Mouse (Mus musculus) forebrain, postnatal 0 days (tissue): ENCODE measurements around the gene Mlf1. TPM values are rescaled to one million over a fixed set of nuclear protein-coding genes. Genes with fewer than 3 reads are reported as not detected.

Source experiments
- ATAC-seq: fragments of 200-750 bp; cut with Nextera tagmentation; 2 replicates; pipeline ENCODE4 v1.8.0; 2017; ENCODE audit warnings: mild to moderate bottlenecking, moderate library complexity
- DNase-seq: peaks from one replicate; pipeline ENCODE4 v3.0.0-alpha.2; 2015
- H3K27ac ChIP-seq: fragments of 300-500 bp; sonication (generic); 2 replicates; pipeline ENCODE4 v1.5.1; 2014; ENCODE audit warnings: low read depth, mild to moderate bottlenecking, antibody characterized with exemption, low read length, moderate library complexity, mixed read lengths
- H3K27me3 ChIP-seq: fragments of 300-500 bp; sonication (generic); 2 replicates; pipeline ENCODE4 v1.6.1; 2014; ENCODE audit warnings: mild to moderate bottlenecking, low read length, mixed read lengths; ENCODE audit not compliant: insufficient read depth
- H3K36me3 ChIP-seq: fragments of 300-500 bp; sonication (generic); 2 replicates; pipeline ENCODE4 v1.6.1; 2014; ENCODE audit warnings: mild to moderate bottlenecking, moderate library complexity; ENCODE audit not compliant: insufficient read depth
- H3K4me1 ChIP-seq: fragments of 300-500 bp; sonication (generic); 2 replicates; pipeline ENCODE4 v1.6.1; 2014; ENCODE audit warnings: antibody characterized with exemption; ENCODE audit not compliant: insufficient read depth
- H3K4me2 ChIP-seq: fragments of 300-500 bp; sonication (generic); 2 replicates; pipeline ENCODE4 v1.6.1; 2014; ENCODE audit warnings: low read depth, mild to moderate bottlenecking, moderate library complexity
- H3K4me3 ChIP-seq: fragments of 300-500 bp; sonication (generic); 2 replicates; pipeline ENCODE4 v1.5.1; 2014; ENCODE audit warnings: low read depth, low read length, mixed read lengths
- H3K9ac ChIP-seq: fragments of 300-500 bp; sonication (generic); 2 replicates; pipeline ENCODE4 v1.6.1; 2014; ENCODE audit warnings: mild to moderate bottlenecking
- H3K9me3 ChIP-seq: fragments of 300-500 bp; sonication (generic); 2 replicates; pipeline ENCODE4 v1.6.1; 2016; ENCODE audit warnings: low read length
- CTCF ChIP-seq: sonication (generic); IDR thresholded peaks from 2 replicates; pipeline ENCODE4 v1.5.1; 2016; ENCODE audit warnings: antibody characterized with exemption, control low read depth, low read depth
- WGBS: fragments of 180-500 bp; shearing (Covaris S2); extraction: QIAGEN DNeasy Blood & Tissue Kit; methylation state at CpG from one replicate; pipeline ENCODE4 v1.1.7; 2014; 5-methylcytosine and 5-hydroxymethylcytosine counted together
- polyA plus RNA-seq: library from polyadenylated mRNA; unstranded; fragments of >200 nt; fragmentation: Nextera tagmentation; extraction: Ambion mirVana; gene quantifications from 2 replicates; pipeline ENCODE4 v1.2.1, GENCODE M21; 2015
- total RNA-seq: library from RNA; depleted of rRNA; stranded (reverse); fragments of >200 nt; gene quantifications from 2 replicates; pipeline ENCODE4 v1.2.3, GENCODE M21; 2014

Gene Mlf1
- total and polyA plus RNA-seq, 2 experiments from 2014 or later, result 13.7 to 21.1 TPM

- 72% methylated on average over 5 of the region's 5 CpGs for WGBS
- no peaks in the 10 kb centered on the region for H3K4me1 ChIP-seq
- ATAC-seq, result no peak
- no peak for TF ChIP-seq CTCF
- peaks cover 6% of the 10 kb centered on the region; the same call in 1 of the 2 replicates for H3K27me3 ChIP-seq
- H3K27ac ChIP-seq, result no peak overlapping the region
- H3K9me3 ChIP-seq, result no peaks in the 10 kb centered on the region
- DNase-seq, result no peak
- H3K4me2 ChIP-seq, result no peak overlapping the region
- no peak overlapping the region for H3K4me3 ChIP-seq
- H3K36me3 ChIP-seq, result no peaks in the 10 kb centered on the region
- no peak overlapping the region for H3K9ac ChIP-seq
These were observed 1.1 kb upstream of the Mlf1 start for GRCm38 (mm10) chr3:67372781-67373180.

DNA sequence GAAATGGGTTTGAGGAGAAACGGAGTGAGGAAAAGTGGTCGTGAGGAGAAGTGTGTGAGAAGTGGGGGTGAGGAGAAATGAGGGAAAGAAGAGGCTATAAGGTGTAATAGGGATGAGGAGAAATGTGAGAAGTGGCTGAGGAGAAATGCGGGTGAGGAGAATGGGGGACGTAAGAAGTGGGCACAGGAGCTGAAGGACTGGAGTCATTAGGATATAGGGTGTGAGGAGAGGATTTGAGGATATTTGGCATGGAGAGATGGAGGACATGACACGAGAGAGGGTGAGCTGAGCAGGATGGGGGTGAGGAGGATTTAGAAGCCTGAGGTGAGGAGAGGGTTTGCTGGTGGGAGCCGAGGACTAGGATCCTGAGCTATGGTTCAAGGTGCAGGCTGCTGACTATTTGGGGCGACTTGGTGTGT is 472 bp downstream of the Mlf1 start:
- H3K4me3 ChIP-seq, result peak overlapping the region; percentile 55
- H3K4me2 ChIP-seq, result peak overlapping the region; percentile 85
- DNase-seq (peak; percentile 1), ATAC-seq (peak; percentile 27)
- peaks cover 6% of the 10 kb centered on the region; the same call in 1 of the 2 replicates for H3K27me3 ChIP-seq
- H3K9ac ChIP-seq, result peak overlapping the region; percentile 53
- 28% methylated on average over 7 of the region's 7 CpGs for WGBS
- H3K4me1 ChIP-seq, result no peaks in the 10 kb centered on the region
- TF ChIP-seq CTCF, result no peak; the same call in 1 of the 2 replicates
- H3K27ac ChIP-seq, result no peak overlapping the region
- H3K9me3 ChIP-seq, result no peaks in the 10 kb centered on the region
- H3K36me3 ChIP-seq, result no peaks in the 10 kb centered on the region

DNA sequence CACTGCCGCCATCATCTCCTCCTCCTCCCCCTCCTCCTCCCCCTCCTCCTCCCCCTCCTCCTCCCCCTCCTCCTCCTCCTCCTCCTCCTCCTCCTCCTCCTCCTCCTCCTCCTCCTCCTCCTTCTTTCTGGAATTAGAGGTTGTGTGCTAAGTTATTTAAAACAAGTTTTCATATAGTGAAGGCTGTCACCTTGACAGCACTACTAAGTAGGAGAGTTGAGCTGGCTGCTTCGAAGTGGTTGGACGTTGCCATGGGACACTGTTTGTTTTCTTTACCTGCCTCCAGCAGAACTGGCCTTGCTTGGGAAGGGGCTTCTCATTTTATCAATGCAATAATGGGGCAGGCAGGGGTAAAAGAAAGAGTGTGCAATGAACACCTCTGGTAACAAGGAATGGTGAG is 1.2 kb downstream of the Mlf1 start, which contains the start of gene Gm17402:
Gene Gm17402 (minus strand): TSS at position 101 of the 400 bp plus-strand sequence.
- no peak for ATAC-seq
- no peaks in the 10 kb centered on the region for H3K9me3 ChIP-seq
- no peaks in the 10 kb centered on the region for H3K4me1 ChIP-seq
- peak within 1 kb of the TSS; percentile 85 for H3K4me2 ChIP-seq
- peak within 1 kb of the TSS; percentile 53 for H3K9ac ChIP-seq
- DNase-seq, result no peak
- no peak within 1 kb of the TSS for H3K27ac ChIP-seq
- H3K36me3 ChIP-seq, result no peaks in the 10 kb centered on the region
- H3K27me3 ChIP-seq, result peaks cover 6% of the 10 kb centered on the region; the same call in 1 of the 2 replicates
- TF ChIP-seq CTCF, result no peak
- WGBS, result 50% methylated on average over 3 of the region's 3 CpGs
- H3K4me3 ChIP-seq, result peak within 1 kb of the TSS; percentile 55

GRCm38 (mm10) chr3:67378215-67378614 is 4.3 kb downstream of the Mlf1 start:
- Histone ChIP-seq H3K9ac (no peak overlapping the region), H3K36me3 (no peaks in the 10 kb centered on the region), H3K27ac (no peak overlapping the region), H3K9me3 (no peaks in the 10 kb centered on the region), H3K4me2 (no peak overlapping the region), H3K27me3 (0 out of 2 replicates have a peak, but pooled peaks cover under 1% of the 10 kb centered on the region), H3K4me3 (no peak overlapping the region), H3K4me1 (no peaks in the 10 kb centered on the region)
- TF ChIP-seq CTCF, result no peak
- DNase-seq (no peak), ATAC-seq (no peak)

GRCm38 (mm10) chr3:67429338-67429998 is 55.6 kb downstream of the Mlf1 start:
- no peak for DNase-seq
- 28% methylated on average over 8 of the region's 8 CpGs for WGBS
- H3K4me2 ChIP-seq, result peak overlapping the region; percentile 83
- no peak overlapping the region for H3K27ac ChIP-seq
- peak overlapping the region; percentile 96 for H3K4me3 ChIP-seq
- peak; percentile 56 for TF ChIP-seq CTCF
- peak overlapping the region; percentile 83 for H3K9ac ChIP-seq
- no peaks in the 10 kb centered on the region for H3K27me3 ChIP-seq
- H3K36me3 ChIP-seq, result peaks cover 19% of the 10 kb centered on the region
- H3K9me3 ChIP-seq, result no peaks in the 10 kb centered on the region
- H3K4me1 ChIP-seq, result peaks cover 8% of the 10 kb centered on the region
- peak; percentile 51 for ATAC-seq

DNA sequence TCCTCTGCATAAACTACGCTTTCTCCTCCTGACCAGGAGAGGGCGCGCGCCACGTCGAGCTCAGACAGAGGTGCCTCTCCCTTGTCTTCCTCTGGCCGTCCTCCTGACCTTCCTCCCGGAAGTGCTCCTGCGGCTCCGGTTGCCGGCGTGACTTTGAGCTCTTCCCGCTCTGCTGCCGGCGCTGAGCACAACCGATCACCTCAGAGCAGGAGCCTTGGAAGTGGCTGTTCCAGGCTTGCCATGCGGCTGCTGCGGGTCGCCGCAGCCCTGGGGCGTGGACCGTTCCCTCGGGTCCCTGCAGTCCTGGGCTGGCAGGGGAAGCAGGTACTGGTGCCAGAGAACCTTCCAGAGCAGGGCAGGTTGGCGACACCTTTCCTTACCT is 56.1 kb downstream of the Mlf1 start, which contains the start of gene Gfm1:
Gene Gfm1 (plus strand): TSS at position 98 of the 382 bp plus-strand sequence.
- Histone ChIP-seq H3K27ac (peak within 1 kb of the TSS; percentile 62; the same call in 1 of the 2 replicates), H3K4me3 (peak within 1 kb of the TSS; percentile 96), H3K36me3 (peaks cover 21% of the 10 kb centered on the region), H3K4me2 (peak within 1 kb of the TSS; percentile 83), H3K27me3 (no peaks in the 10 kb centered on the region), H3K9me3 (no peaks in the 10 kb centered on the region), H3K9ac (peak within 1 kb of the TSS; percentile 83), H3K4me1 (peaks cover 8% of the 10 kb centered on the region)
- peak; percentile 98 for ATAC-seq
- TF ChIP-seq CTCF, result peak; percentile 95
- DNase-seq, result peak; percentile 91
- 2% methylated on average over 24 of the region's 24 CpGs for WGBS

DNA sequence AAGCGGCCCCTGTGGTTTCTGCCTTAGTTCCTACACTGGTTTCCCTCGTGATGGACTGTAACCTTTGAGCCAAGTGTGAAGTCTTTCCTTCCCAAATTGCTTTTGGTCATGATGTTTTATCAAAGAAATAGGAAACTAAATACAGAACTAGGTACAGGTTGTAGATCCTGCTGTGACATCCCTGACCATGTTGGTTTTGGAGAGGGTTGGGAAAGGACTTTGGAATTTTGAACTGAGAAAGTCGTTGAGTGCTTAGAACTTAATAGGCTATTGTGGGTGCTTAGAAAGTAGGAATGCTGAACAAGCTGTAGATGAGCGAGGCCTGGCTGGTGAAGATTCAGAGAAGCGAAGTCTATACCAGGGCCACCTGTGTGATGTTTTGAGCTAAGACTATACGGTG is 60.1 kb downstream of the Mlf1 start:
- H3K4me3 ChIP-seq, result no peak overlapping the region
- TF ChIP-seq CTCF, result no peak
- H3K9me3 ChIP-seq, result no peaks in the 10 kb centered on the region
- no peak overlapping the region for H3K4me2 ChIP-seq
- no peak for DNase-seq
- WGBS, result 94% methylated on average over 6 of the region's 6 CpGs
- H3K27me3 ChIP-seq, result no peaks in the 10 kb centered on the region
- H3K4me1 ChIP-seq, result peaks cover 8% of the 10 kb centered on the region
- H3K27ac ChIP-seq, result no peak overlapping the region
- no peak overlapping the region for H3K9ac ChIP-seq
- peaks cover 41% of the 10 kb centered on the region for H3K36me3 ChIP-seq
- ATAC-seq, result no peak
